Mouse (Mus musculus) heart, embryonic 16.5 days (tissue): Measurements from ENCODE around the gene Foxo6. TPM values are rescaled to one million over a fixed set of nuclear protein-coding genes. Genes with fewer than 3 reads are reported as not detected.

ENCODE experiments used
- ATAC-seq: fragments of 200-750 bp; cut with Nextera tagmentation; replicated peaks from 2 replicates; pipeline ENCODE4 v1.8.0; 2017; ENCODE audit warnings: moderate number of reproducible peaks; ENCODE audit not compliant: insufficient read depth, low FRiP score; ENCODE audit errors: extremely low read depth
- H3K27ac ChIP-seq: fragments of 300-500 bp; sonication (generic); 2 replicates; pipeline ENCODE4 v1.5.1; 2014; ENCODE audit warnings: mild to moderate bottlenecking, low read length, control low read depth, moderate library complexity
- H3K27me3 ChIP-seq: fragments of 300-500 bp; sonication (generic); 2 replicates; pipeline ENCODE4 v1.6.1; 2014; ENCODE audit warnings: low read length, mixed read lengths; ENCODE audit not compliant: control insufficient read depth, insufficient read depth
- H3K36me3 ChIP-seq: fragments of 300-500 bp; sonication (generic); 2 replicates; pipeline ENCODE4 v1.6.1; 2014; ENCODE audit not compliant: control insufficient read depth, insufficient read depth
- H3K4me1 ChIP-seq: fragments of 300-500 bp; sonication (generic); 2 replicates; pipeline ENCODE4 v1.6.1; 2014; ENCODE audit warnings: low read length, mixed read lengths; ENCODE audit not compliant: control insufficient read depth, insufficient read depth
- H3K4me2 ChIP-seq: fragments of 300-500 bp; sonication (generic); 2 replicates; pipeline ENCODE4 v1.6.1; 2014; ENCODE audit warnings: low read depth, mild to moderate bottlenecking, control low read depth, low read length
- H3K4me3 ChIP-seq: fragments of 300-500 bp; sonication (generic); 2 replicates; pipeline ENCODE4 v1.5.1; 2014; ENCODE audit warnings: mild to moderate bottlenecking, control low read depth, low read length
- H3K9ac ChIP-seq: fragments of 300-500 bp; sonication (generic); 2 replicates; pipeline ENCODE4 v1.6.1; 2014; ENCODE audit warnings: low read length, control low read depth
- H3K9me3 ChIP-seq: fragments of 300-500 bp; sonication (generic); replicated peaks from 2 replicates; pipeline ENCODE4 v1.6.1; 2016; ENCODE audit warnings: low read length; ENCODE audit not compliant: control insufficient read depth
- WGBS: fragments of 180-500 bp; shearing (Covaris S2); extraction: QIAGEN DNeasy Blood & Tissue Kit; methylation state at CpG from one replicate; pipeline ENCODE4 v1.1.7; 2014; 5-methylcytosine and 5-hydroxymethylcytosine counted together
- polyA plus RNA-seq: library from polyadenylated mRNA; unstranded; fragments of >200 nt; fragmentation: Nextera tagmentation; extraction: Ambion mirVana; gene quantifications from 2 replicates; pipeline ENCODE4 v1.2.1, GENCODE M21; 2015

The Foxo6 gene
- polyA plus RNA-seq, 1 experiment from 2014 or later: 0.12 TPM

- Histone ChIP-seq H3K9ac (no peak overlapping the region), H3K4me2 (no peak overlapping the region), H3K27ac (no peak overlapping the region), H3K4me3 (no peak overlapping the region), H3K9me3 (no peaks in the 10 kb centered on the region), H3K27me3 (no peaks in the 10 kb centered on the region), H3K36me3 (no peaks in the 10 kb centered on the region), H3K4me1 (no peaks in the 10 kb centered on the region)
- WGBS: 74% methylated on average over 13 of the region's 13 CpGs
- no peak for ATAC-seq
Observed at GRCm38 (mm10) chr4:120229505-120230255, 57.5 kb downstream of the Foxo6 start.

GRCm38 (mm10) chr4:120228613-120229012 is 58.5 kb downstream of the Foxo6 start:
- WGBS: 80% methylated on average over 3 of the region's 3 CpGs
- H3K9me3 ChIP-seq: no peaks in the 10 kb centered on the region
- no peak overlapping the region for H3K4me3 ChIP-seq
- no peak overlapping the region for H3K9ac ChIP-seq
- H3K36me3 ChIP-seq: no peaks in the 10 kb centered on the region
- H3K4me2 ChIP-seq: no peak overlapping the region
- 0 out of 2 replicates have a peak, but pooled peaks cover 2% of the 10 kb centered on the region for H3K27me3 ChIP-seq
- H3K27ac ChIP-seq: no peak overlapping the region
- H3K4me1 ChIP-seq: no peaks in the 10 kb centered on the region
- ATAC-seq: no peak

- WGBS: 49% methylated on average over 2 of the region's 2 CpGs
- H3K27me3 ChIP-seq: 0 out of 2 replicates have a peak, but pooled peaks cover 2% of the 10 kb centered on the region
- H3K4me1 ChIP-seq: no peaks in the 10 kb centered on the region
- no peak overlapping the region for H3K9ac ChIP-seq
- H3K27ac ChIP-seq: no peak overlapping the region
- no peak overlapping the region for H3K4me3 ChIP-seq
- no peak for ATAC-seq
- no peaks in the 10 kb centered on the region for H3K9me3 ChIP-seq
- H3K36me3 ChIP-seq: no peaks in the 10 kb centered on the region
- no peak overlapping the region for H3K4me2 ChIP-seq
Observed at GRCm38 (mm10) chr4:120227224-120227623, 59.9 kb downstream of the Foxo6 start.

- no peak for ATAC-seq
Observed at GRCm38 (mm10) chr4:120226682-120227081, 60.5 kb downstream of the Foxo6 start.

GRCm38 (mm10) chr4:120225135-120225780 is 61.9 kb downstream of the Foxo6 start:
- Histone ChIP-seq H3K27ac (no peak overlapping the region), H3K4me3 (no peak overlapping the region), H3K9ac (no peak overlapping the region), H3K27me3 (0 out of 2 replicates have a peak, but pooled peaks cover 2% of the 10 kb centered on the region), H3K4me1 (peaks cover 4% of the 10 kb centered on the region), H3K9me3 (no peaks in the 10 kb centered on the region), H3K36me3 (no peaks in the 10 kb centered on the region), H3K4me2 (no peak overlapping the region)
- 51% methylated on average over 6 of the region's 6 CpGs for WGBS
- ATAC-seq: no peak

More at GRCm38 (mm10) chr4:120226682-120227081, 60.5 kb downstream of the Foxo6 start:
- Histone ChIP-seq H3K27ac (no peak overlapping the region), H3K4me2 (no peak overlapping the region), H3K9ac (no peak overlapping the region), H3K9me3 (no peaks in the 10 kb centered on the region), H3K27me3 (0 out of 2 replicates have a peak, but pooled peaks cover 2% of the 10 kb centered on the region), H3K36me3 (no peaks in the 10 kb centered on the region), H3K4me3 (no peak overlapping the region), H3K4me1 (no peaks in the 10 kb centered on the region; the same call in 1 of the 2 replicates)
- 56% methylated on average over 4 of the region's 4 CpGs for WGBS

GRCm38 (mm10) chr4:120223805-120224204 is 63.3 kb downstream of the Foxo6 start:
- H3K9ac ChIP-seq: no peak overlapping the region
- H3K36me3 ChIP-seq: no peaks in the 10 kb centered on the region
- 75% methylated on average over 6 of the region's 6 CpGs for WGBS
- H3K4me1 ChIP-seq: peaks cover 4% of the 10 kb centered on the region
- H3K9me3 ChIP-seq: no peaks in the 10 kb centered on the region
- H3K4me2 ChIP-seq: no peak overlapping the region
- H3K4me3 ChIP-seq: no peak overlapping the region
- H3K27ac ChIP-seq: no peak overlapping the region
- 0 out of 2 replicates have a peak, but pooled peaks cover 2% of the 10 kb centered on the region for H3K27me3 ChIP-seq
- no peak for ATAC-seq

- H3K4me2 ChIP-seq: no peak overlapping the region
- no peaks in the 10 kb centered on the region for H3K36me3 ChIP-seq
- no peak for ATAC-seq
- H3K4me1 ChIP-seq: peaks cover 4% of the 10 kb centered on the region
- H3K9ac ChIP-seq: no peak overlapping the region
- 59% methylated on average over 7 of the region's 7 CpGs for WGBS
- 0 out of 2 replicates have a peak, but pooled peaks cover 2% of the 10 kb centered on the region for H3K27me3 ChIP-seq
- H3K4me3 ChIP-seq: no peak overlapping the region
- no peak overlapping the region for H3K27ac ChIP-seq
- H3K9me3 ChIP-seq: no peaks in the 10 kb centered on the region
Observed at GRCm38 (mm10) chr4:120223108-120223745, 63.9 kb downstream of the Foxo6 start.

GRCm38 (mm10) chr4:120221708-120222107 is 65.4 kb downstream of the Foxo6 start:
- ATAC-seq: no peak
- H3K27me3 ChIP-seq: 0 out of 2 replicates have a peak, but pooled peaks cover 2% of the 10 kb centered on the region
- H3K4me1 ChIP-seq: peaks cover 4% of the 10 kb centered on the region
- H3K4me3 ChIP-seq: no peak overlapping the region
- WGBS: 26% methylated on average over 6 of the region's 6 CpGs
- H3K9me3 ChIP-seq: no peaks in the 10 kb centered on the region
- H3K4me2 ChIP-seq: no peak overlapping the region
- no peak overlapping the region for H3K9ac ChIP-seq
- no peaks in the 10 kb centered on the region for H3K36me3 ChIP-seq
- no peak overlapping the region for H3K27ac ChIP-seq

- Histone ChIP-seq H3K9ac (no peak overlapping the region), H3K9me3 (no peaks in the 10 kb centered on the region), H3K4me1 (peaks cover 4% of the 10 kb centered on the region), H3K27ac (no peak overlapping the region), H3K27me3 (no peaks in the 10 kb centered on the region; the same call in 1 of the 2 replicates), H3K4me3 (no peak overlapping the region), H3K4me2 (no peak overlapping the region), H3K36me3 (no peaks in the 10 kb centered on the region)
- no peak for ATAC-seq
- WGBS: 61% methylated on average over 9 of the region's 9 CpGs
Observed at GRCm38 (mm10) chr4:120218878-120219277, 68.3 kb downstream of the Foxo6 start.
